Mouse (Mus musculus): ENCODE measurements around the gene D430042O09Rik. TPM values are rescaled to one million over a fixed set of nuclear protein-coding genes. Genes with fewer than 3 reads are reported as not detected.

D430042O09Rik gene
- polyA plus RNA-seq, 1 experiment, result 17.5 TPM

DNA sequence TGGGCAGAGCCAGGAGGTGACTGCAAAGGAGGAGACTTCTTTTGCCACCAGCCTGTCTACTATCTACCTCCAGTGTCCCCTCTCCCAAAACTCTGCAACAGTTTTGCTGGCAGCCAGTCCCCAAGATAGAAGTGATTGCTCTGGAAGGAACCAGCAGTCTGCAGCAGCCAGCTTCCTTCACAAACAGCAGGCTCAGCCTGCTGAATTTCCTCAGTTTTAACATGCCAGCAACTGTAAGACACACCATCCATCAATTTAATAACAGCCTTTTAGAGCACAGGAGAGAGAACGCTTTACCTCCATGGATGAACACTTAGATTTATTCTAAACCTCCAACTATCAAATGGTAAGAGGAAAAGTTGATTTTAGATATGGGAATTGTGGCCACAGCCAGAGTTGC, 156.3 kb downstream of the D430042O09Rik start:
- no peak overlapping the region for H3K27ac ChIP-seq (ENCODE audit: insufficient read depth, low read depth, low read length)
- TF ChIP-seq CTCF (IDR thresholded peaks at IDR 0.05; ENCODE audit: extremely low read depth, insufficient read length, insufficient replicate concordance, low read depth, low read length) (no peak), POLR2A (IDR thresholded peaks at IDR 0.05; ENCODE audit: low read depth, low read length) (no peak)
- WGBS, result 76% methylated on average over 1 of the region's 1 CpGs
- peaks cover 12% of the 10 kb centered on the region; the same call in 1 of the 2 replicates for H3K36me3 ChIP-seq (ENCODE audit: control insufficient read depth, insufficient read depth, low read length)
- H3K4me1 ChIP-seq (ENCODE audit: control insufficient read depth, insufficient read depth, insufficient read length, low read length), result no peaks in the 10 kb centered on the region
- H3K27me3 ChIP-seq (ENCODE audit: control insufficient read depth, insufficient read depth, low read length), result no peaks in the 10 kb centered on the region
- no peak overlapping the region for H3K4me3 ChIP-seq (ENCODE audit: low read depth, low read length)

- no peaks in the 10 kb centered on the region for H3K27me3 ChIP-seq (ENCODE audit: control insufficient read depth, insufficient read depth, low read length)
- no peak for TF ChIP-seq CTCF (IDR thresholded peaks at IDR 0.05; ENCODE audit: extremely low read depth, insufficient read length, insufficient replicate concordance, low read depth, low read length)
- TF ChIP-seq POLR2A (IDR thresholded peaks at IDR 0.05; ENCODE audit: low read depth, low read length), result no peak
- WGBS, result 80% methylated on average over 11 of the region's 11 CpGs
- H3K4me1 ChIP-seq (ENCODE audit: control insufficient read depth, insufficient read depth, insufficient read length, low read length), result no peaks in the 10 kb centered on the region
- H3K4me3 ChIP-seq (ENCODE audit: low read depth, low read length), result no peak overlapping the region
- no peak overlapping the region for H3K27ac ChIP-seq (ENCODE audit: insufficient read depth, low read depth, low read length)
- H3K36me3 ChIP-seq (ENCODE audit: control insufficient read depth, insufficient read depth, low read length), result peaks cover 12% of the 10 kb centered on the region; the same call in 1 of the 2 replicates
Measured at GRCm38 (mm10) chr7:125865234-125865633, 157.5 kb downstream of the D430042O09Rik start.

GRCm38 (mm10) chr7:125868570-125868969, 160.9 kb downstream of the D430042O09Rik start:
- no peaks in the 10 kb centered on the region for H3K4me1 ChIP-seq (ENCODE audit: control insufficient read depth, insufficient read depth, insufficient read length, low read length)
- H3K36me3 ChIP-seq (ENCODE audit: control insufficient read depth, insufficient read depth, low read length), result peaks cover 10% of the 10 kb centered on the region; the same call in 1 of the 2 replicates
- H3K27me3 ChIP-seq (ENCODE audit: control insufficient read depth, insufficient read depth, low read length), result no peaks in the 10 kb centered on the region
- H3K27ac ChIP-seq (ENCODE audit: insufficient read depth, low read depth, low read length), result no peak overlapping the region
- no peak overlapping the region for H3K4me3 ChIP-seq (ENCODE audit: low read depth, low read length)
- 89% methylated on average over 3 of the region's 3 CpGs for WGBS
- TF ChIP-seq CTCF (IDR thresholded peaks at IDR 0.05; ENCODE audit: extremely low read depth, insufficient read length, insufficient replicate concordance, low read depth, low read length) (no peak), POLR2A (IDR thresholded peaks at IDR 0.05; ENCODE audit: low read depth, low read length) (no peak)

GRCm38 (mm10) chr7:125871404-125872201, 163.9 kb downstream of the D430042O09Rik start:
- no peak overlapping the region for H3K4me3 ChIP-seq (ENCODE audit: low read depth, low read length)
- TF ChIP-seq CTCF (IDR thresholded peaks at IDR 0.05; ENCODE audit: extremely low read depth, insufficient read length, insufficient replicate concordance, low read depth, low read length), result no peak
- TF ChIP-seq POLR2A (IDR thresholded peaks at IDR 0.05; ENCODE audit: low read depth, low read length), result no peak
- peaks cover 1% of the 10 kb centered on the region; the same call in 1 of the 2 replicates for H3K36me3 ChIP-seq (ENCODE audit: control insufficient read depth, insufficient read depth, low read length)
- no peaks in the 10 kb centered on the region for H3K27me3 ChIP-seq (ENCODE audit: control insufficient read depth, insufficient read depth, low read length)
- WGBS, result 52% methylated on average over 12 of the region's 12 CpGs
- H3K27ac ChIP-seq (ENCODE audit: insufficient read depth, low read depth, low read length), result no peak overlapping the region
- H3K4me1 ChIP-seq (ENCODE audit: control insufficient read depth, insufficient read depth, insufficient read length, low read length), result no peaks in the 10 kb centered on the region

- Histone ChIP-seq H3K4me1 (ENCODE audit: control insufficient read depth, insufficient read depth, insufficient read length, low read length) (no peaks in the 10 kb centered on the region), H3K4me3 (ENCODE audit: low read depth, low read length) (no peak overlapping the region), H3K27me3 (ENCODE audit: control insufficient read depth, insufficient read depth, low read length) (no peaks in the 10 kb centered on the region), H3K36me3 (ENCODE audit: control insufficient read depth, insufficient read depth, low read length) (peaks cover 1% of the 10 kb centered on the region; the same call in 1 of the 2 replicates), H3K27ac (ENCODE audit: insufficient read depth, low read depth, low read length) (no peak overlapping the region)
- WGBS, result 62% methylated on average over 6 of the region's 6 CpGs
- no peak for TF ChIP-seq CTCF (IDR thresholded peaks at IDR 0.05; ENCODE audit: extremely low read depth, insufficient read length, insufficient replicate concordance, low read depth, low read length)
Measured at GRCm38 (mm10) chr7:125872202-125872580, 164.5 kb downstream of the D430042O09Rik start.

DNA sequence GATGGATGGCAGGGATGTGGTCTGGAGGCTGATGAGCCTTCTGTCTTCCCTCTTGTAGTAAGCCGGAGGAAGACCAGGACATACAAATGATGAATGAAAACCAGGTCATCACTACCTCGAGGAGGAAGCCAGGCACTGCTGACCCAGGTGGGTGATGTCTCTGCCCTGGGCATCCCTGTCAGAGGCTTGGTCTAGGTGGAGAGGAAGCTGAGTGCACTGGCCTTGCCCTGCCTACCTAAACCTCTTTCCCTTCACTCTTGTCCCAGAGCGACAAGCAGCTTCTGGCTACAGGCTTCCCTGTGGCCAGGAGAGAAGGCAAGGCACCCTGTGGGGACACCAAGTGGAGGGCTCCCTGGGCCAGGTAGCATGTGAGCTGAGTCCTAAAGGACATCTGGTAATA, 165.2 kb downstream of the D430042O09Rik start:
- Histone ChIP-seq H3K27me3 (ENCODE audit: control insufficient read depth, insufficient read depth, low read length) (no peaks in the 10 kb centered on the region), H3K36me3 (ENCODE audit: control insufficient read depth, insufficient read depth, low read length) (no peaks in the 10 kb centered on the region), H3K4me1 (ENCODE audit: control insufficient read depth, insufficient read depth, insufficient read length, low read length) (no peaks in the 10 kb centered on the region), H3K27ac (ENCODE audit: insufficient read depth, low read depth, low read length) (no peak overlapping the region), H3K4me3 (ENCODE audit: low read depth, low read length) (no peak overlapping the region)
- TF ChIP-seq POLR2A (IDR thresholded peaks at IDR 0.05; ENCODE audit: low read depth, low read length), result no peak
- TF ChIP-seq CTCF (IDR thresholded peaks at IDR 0.05; ENCODE audit: extremely low read depth, insufficient read length, insufficient replicate concordance, low read depth, low read length), result no peak
- 83% methylated on average over 3 of the region's 3 CpGs for WGBS

DNA sequence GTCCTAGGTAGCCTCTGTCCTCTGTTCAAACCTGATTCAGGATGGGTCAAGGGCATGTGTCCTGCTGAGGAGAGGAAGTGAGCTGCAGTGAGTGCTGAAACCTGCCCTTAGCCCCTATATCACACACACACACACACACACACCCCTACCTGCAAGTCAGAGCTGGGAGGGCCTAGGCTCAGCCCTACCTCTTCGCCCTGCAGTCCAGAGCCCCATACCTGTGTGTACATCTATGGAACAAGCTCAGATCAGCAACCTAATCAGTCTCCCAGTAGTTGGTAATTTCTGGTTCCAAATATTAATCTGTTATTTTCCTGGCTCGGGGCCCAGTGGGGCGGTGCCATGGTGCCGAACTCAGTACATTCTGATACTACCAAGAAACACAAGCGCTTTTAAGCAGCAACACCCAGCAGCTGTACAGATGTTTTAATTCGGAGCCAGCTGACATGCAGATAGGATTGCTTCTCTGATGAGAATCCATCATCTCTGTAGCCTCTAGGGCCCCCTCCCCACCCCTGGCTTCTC, 166.3 kb downstream of the D430042O09Rik start:
- Histone ChIP-seq H3K4me1 (ENCODE audit: control insufficient read depth, insufficient read depth, insufficient read length, low read length) (no peaks in the 10 kb centered on the region), H3K36me3 (ENCODE audit: control insufficient read depth, insufficient read depth, low read length) (no peaks in the 10 kb centered on the region), H3K27me3 (ENCODE audit: control insufficient read depth, insufficient read depth, low read length) (no peaks in the 10 kb centered on the region), H3K4me3 (ENCODE audit: low read depth, low read length) (no peak overlapping the region), H3K27ac (ENCODE audit: insufficient read depth, low read depth, low read length) (no peak overlapping the region)
- WGBS, result 68% methylated on average over 6 of the region's 6 CpGs
- TF ChIP-seq CTCF (IDR thresholded peaks at IDR 0.05; ENCODE audit: extremely low read depth, insufficient read length, insufficient replicate concordance, low read depth, low read length) (no peak), POLR2A (IDR thresholded peaks at IDR 0.05; ENCODE audit: low read depth, low read length) (no peak)
